Mouse (Mus musculus) c-Kit-negative CD71-positive TER-119-positive erythroid progenitor cells, embryonic 14.5 days (primary cell): ENCODE results near the gene Mroh7.

Source experiments
- DNase-seq: peaks from one replicate; pipeline ENCODE4 v3.0.0-alpha.2; 2013; ENCODE audit warnings: low read depth, low spot score

Mroh7 gene

DNA sequence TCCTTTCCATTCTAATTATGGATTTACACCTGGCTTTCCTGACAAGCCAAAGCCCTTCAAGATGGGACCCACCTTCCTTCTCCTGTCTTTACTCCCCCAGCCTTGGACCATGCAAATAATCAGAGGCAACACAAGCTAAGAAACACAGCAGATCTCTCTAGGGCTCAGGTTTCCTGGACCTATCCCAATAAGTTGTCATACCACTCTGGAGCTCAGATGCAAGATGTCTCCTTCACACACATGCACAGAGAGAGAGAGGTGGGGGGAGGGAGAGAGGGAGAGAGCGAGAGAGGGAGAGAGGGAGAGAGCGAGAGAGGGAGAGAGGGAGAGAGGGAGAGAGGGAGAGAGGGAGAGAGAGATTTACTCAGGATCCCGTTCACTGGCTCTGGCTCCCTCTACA lies 98.4 kb downstream of the Mroh7 start:
- DNase-seq = no peak
